Mouse (Mus musculus) small intestine, adult 2 months (tissue): ENCODE results near the gene Cd200r1. TPM values are rescaled to one million over a fixed set of nuclear protein-coding genes. Genes with fewer than 3 reads are reported as not detected.
"Not testable (repeated sequence)": the region's sequence is repeated elsewhere in the genome, so short reads cannot be mapped to it uniquely, and the experiment has no call there.

Source experiments
- H3K27ac ChIP-seq: fragments of 200-500 bp; 2 replicates; pipeline ENCODE4 v1.5.1; 2012; ENCODE audit warnings: low read depth, low read length, control low read depth, inconsistent platforms; ENCODE audit not compliant: insufficient read depth
- H3K27me3 ChIP-seq: fragments of 200-500 bp; 2 replicates; pipeline ENCODE4 v1.6.1; 2012; ENCODE audit warnings: mild to moderate bottlenecking, moderate library complexity, low read length, inconsistent platforms; ENCODE audit not compliant: control insufficient read depth, insufficient read depth
- H3K36me3 ChIP-seq: fragments of 200-500 bp; 2 replicates; pipeline ENCODE4 v1.6.1; 2012; ENCODE audit warnings: mild to moderate bottlenecking, low read length, control low read depth, inconsistent platforms; ENCODE audit not compliant: control insufficient read depth, insufficient read depth
- H3K4me1 ChIP-seq: fragments of 200-500 bp; 2 replicates; pipeline ENCODE4 v1.6.1; 2012; ENCODE audit warnings: low read length, inconsistent platforms, mixed read lengths; ENCODE audit not compliant: control insufficient read depth, insufficient read depth, insufficient read length
- H3K4me3 ChIP-seq: fragments of 200-500 bp; 2 replicates; pipeline ENCODE4 v1.5.1; 2012; ENCODE audit warnings: low read depth, mild to moderate bottlenecking, control low read depth, inconsistent platforms, low read length, moderate library complexity
- CTCF ChIP-seq: fragments of 200-500 bp; IDR thresholded peaks from 2 replicates; pipeline ENCODE4 v1.5.1; 2012; ENCODE audit warnings: low read depth, mild to moderate bottlenecking, control low read depth, inconsistent platforms, low read length, moderate library complexity, mixed read lengths; ENCODE audit not compliant: insufficient replicate concordance, insufficient read length; ENCODE audit errors: extremely low read depth
- POLR2A ChIP-seq: fragments of 200-500 bp; IDR thresholded peaks from 2 replicates; pipeline ENCODE4 v1.6.1; 2012; ENCODE audit warnings: low read depth, mild to moderate bottlenecking, control low read depth, inconsistent platforms, low read length, moderate library complexity
- WGBS: fragments of 180-500 bp; shearing (Covaris S2); methylation state at CpG from one replicate; pipeline ENCODE4 v1.1.7; 2018; 5-methylcytosine and 5-hydroxymethylcytosine counted together
- polyA plus RNA-seq: library from polyadenylated mRNA; depleted of rRNA; stranded (reverse); fragments of >200 nt; gene quantifications from 2 replicates; pipeline ENCODE4 v1.2.3, GENCODE M21; 2012

Gene Cd200r1
- polyA plus RNA-seq, 1 experiment = 0.68 TPM

GRCm38 (mm10) chr16:44780751-44781150, 15.2 kb downstream of the Cd200r1 start:
- Histone ChIP-seq H3K27me3 (no peaks in the 10 kb centered on the region; the same call in 1 of the 2 replicates), H3K36me3 (no peaks in the 10 kb centered on the region), H3K4me3 (no peak overlapping the region), H3K4me1 (no peaks in the 10 kb centered on the region), H3K27ac (no peak overlapping the region)
- no peak for TF ChIP-seq POLR2A
- TF ChIP-seq CTCF = no peak
- 71% methylated on average over 4 of the region's 4 CpGs for WGBS

- TF ChIP-seq CTCF (no peak), POLR2A (no peak)
- no peaks in the 10 kb centered on the region for H3K4me1 ChIP-seq
- H3K27me3 ChIP-seq = no peaks in the 10 kb centered on the region
- 83% methylated on average over 1 of the region's 1 CpGs for WGBS
- no peak overlapping the region for H3K4me3 ChIP-seq
- H3K36me3 ChIP-seq = no peaks in the 10 kb centered on the region
- no peak overlapping the region for H3K27ac ChIP-seq
These were observed 21.4 kb downstream of the Cd200r1 start for GRCm38 (mm10) chr16:44786934-44787333.

GRCm38 (mm10) chr16:44794416-44794815, 28.9 kb downstream of the Cd200r1 start:
- Histone ChIP-seq H3K27ac (no peak overlapping the region), H3K36me3 (no peaks in the 10 kb centered on the region), H3K4me1 (no peaks in the 10 kb centered on the region), H3K27me3 (no peaks in the 10 kb centered on the region), H3K4me3 (no peak overlapping the region)
- TF ChIP-seq POLR2A (no peak), CTCF (no peak)

- Histone ChIP-seq H3K27ac (no peak overlapping the region), H3K4me3 (no peak overlapping the region), H3K36me3 (no peaks in the 10 kb centered on the region), H3K4me1 (no peaks in the 10 kb centered on the region), H3K27me3 (no peaks in the 10 kb centered on the region)
- no peak for TF ChIP-seq POLR2A
- no peak for TF ChIP-seq CTCF
These were observed 40.4 kb downstream of the Cd200r1 start for GRCm38 (mm10) chr16:44805976-44806375.

GRCm38 (mm10) chr16:44810223-44810622, 44.7 kb downstream of the Cd200r1 start:
- not testable (repeated sequence) for H3K27me3 ChIP-seq, H3K4me1 ChIP-seq, H3K4me3 ChIP-seq, H3K36me3 ChIP-seq, H3K27ac ChIP-seq
- 88% methylated on average over 4 of the region's 4 CpGs for WGBS

GRCm38 (mm10) chr16:44811544-44811943, 46.0 kb downstream of the Cd200r1 start, which contains the start of gene Cd200r4:
Gene Cd200r4, plus strand, starts transcription at chr16:44811733.
- no peaks in the 10 kb centered on the region for H3K27me3 ChIP-seq
- 81% methylated on average over 3 of the region's 3 CpGs for WGBS
- H3K36me3 ChIP-seq = no peaks in the 10 kb centered on the region
- TF ChIP-seq POLR2A (no peak), CTCF (no peak)
- no peak within 1 kb of the TSS for H3K27ac ChIP-seq
- no peaks in the 10 kb centered on the region for H3K4me1 ChIP-seq
- H3K4me3 ChIP-seq = no peak within 1 kb of the TSS

- Histone ChIP-seq H3K27me3 (no peaks in the 10 kb centered on the region), H3K27ac (no peak overlapping the region; the same call in 1 of the 2 replicates), H3K4me3 (no peak overlapping the region), H3K36me3 (no peaks in the 10 kb centered on the region), H3K4me1 (no peaks in the 10 kb centered on the region)
- WGBS = 57% methylated on average over 6 of the region's 6 CpGs
- TF ChIP-seq POLR2A (no peak), CTCF (no peak)
These were observed 47.0 kb downstream of the Cd200r1 start for GRCm38 (mm10) chr16:44812468-44813065.
